Mouse (Mus musculus) midbrain, postnatal 0 days (tissue): ENCODE measurements around the gene Grcc10. TPM values are rescaled to one million over a fixed set of nuclear protein-coding genes. Genes with fewer than 3 reads are reported as not detected.

Source experiments
- ATAC-seq: fragments of 200-750 bp; cut with Nextera tagmentation; 2 replicates; pipeline ENCODE4 v1.8.0; 2017; ENCODE audit warnings: moderate number of reproducible peaks, mild to moderate bottlenecking, moderate TSS enrichment, moderate library complexity; ENCODE audit not compliant: low FRiP score
- DNase-seq: peaks from one replicate; pipeline ENCODE4 v3.0.0-alpha.2; 2015; ENCODE audit warnings: low spot score
- H3K27ac ChIP-seq: fragments of 300-500 bp; sonication (generic); 2 replicates; pipeline ENCODE4 v1.5.1; 2014; ENCODE audit warnings: low read depth, mild to moderate bottlenecking, low read length, mixed read lengths
- H3K27me3 ChIP-seq: fragments of 300-500 bp; sonication (generic); 2 replicates; pipeline ENCODE4 v1.6.1; 2014; ENCODE audit warnings: low read length, control low read depth, mixed read lengths; ENCODE audit not compliant: insufficient read depth
- H3K36me3 ChIP-seq: fragments of 300-500 bp; sonication (generic); 2 replicates; pipeline ENCODE4 v1.6.1; 2014; ENCODE audit warnings: low read length, control low read depth, mixed read lengths; ENCODE audit not compliant: insufficient read depth
- H3K4me1 ChIP-seq: fragments of 300-500 bp; sonication (generic); 2 replicates; pipeline ENCODE4 v1.6.1; 2014; ENCODE audit warnings: mild to moderate bottlenecking, control low read depth, antibody characterized with exemption, low read length, mixed read lengths; ENCODE audit not compliant: insufficient read depth
- H3K4me2 ChIP-seq: fragments of 300-500 bp; sonication (generic); 2 replicates; pipeline ENCODE4 v1.6.1; 2014; ENCODE audit warnings: low read depth, mild to moderate bottlenecking, low read length, mixed read lengths; ENCODE audit not compliant: poor library complexity, severe bottlenecking
- H3K4me3 ChIP-seq: fragments of 300-500 bp; sonication (generic); 2 replicates; pipeline ENCODE4 v1.5.1; 2014; ENCODE audit warnings: low read depth, mild to moderate bottlenecking, low read length, moderate library complexity
- H3K9ac ChIP-seq: fragments of 300-500 bp; sonication (generic); replicated peaks from 2 replicates; pipeline ENCODE4 v1.6.1; 2014; ENCODE audit warnings: mild to moderate bottlenecking, low read length, moderate library complexity, mixed read lengths; ENCODE audit not compliant: poor library complexity, severe bottlenecking
- H3K9me3 ChIP-seq: fragments of 300-500 bp; sonication (generic); 2 replicates; pipeline ENCODE4 v1.6.1; 2016; ENCODE audit warnings: low read length, control low read depth
- CTCF ChIP-seq: IDR thresholded peaks from 2 replicates; pipeline ENCODE4 v1.5.1; 2016; ENCODE audit warnings: antibody characterized with exemption, mild to moderate bottlenecking
- WGBS: fragments of 180-500 bp; shearing (Covaris S2); extraction: QIAGEN DNeasy Blood & Tissue Kit; methylation state at CpG from one replicate; pipeline ENCODE4 v1.1.7; 2014; 5-methylcytosine and 5-hydroxymethylcytosine counted together
- polyA plus RNA-seq: library from polyadenylated mRNA; unstranded; fragments of >200 nt; fragmentation: Nextera tagmentation; extraction: Ambion mirVana; gene quantifications from 2 replicates; pipeline ENCODE4 v1.2.1, GENCODE M21; 2015
- total RNA-seq: library from RNA; depleted of rRNA; stranded (reverse); fragments of >200 nt; gene quantifications from 2 replicates; pipeline ENCODE4 v1.2.3, GENCODE M21; 2014

Gene Grcc10
- total and polyA plus RNA-seq, 2 experiments from 2014 or later = 244 to 710 TPM

DNA sequence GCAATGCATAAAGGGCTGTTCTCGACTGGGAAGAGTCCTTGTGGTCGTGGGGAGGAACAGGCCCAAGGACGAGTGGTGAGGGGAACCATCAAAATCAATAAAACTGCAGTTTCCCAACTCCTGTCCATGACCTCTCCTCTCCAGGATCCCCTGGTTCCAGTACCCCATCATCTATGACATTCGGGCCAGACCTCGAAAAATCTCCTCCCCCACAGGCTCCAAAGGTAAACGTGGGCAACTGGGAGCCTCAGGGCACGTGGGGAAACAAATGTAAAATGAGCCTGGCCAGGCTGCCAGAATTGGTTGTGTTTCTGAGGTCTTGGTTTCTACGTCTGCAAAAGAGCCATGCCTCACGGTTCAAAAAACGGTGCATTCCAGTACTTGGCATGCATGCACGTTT, 28.3 kb downstream of the Grcc10 start:
- Histone ChIP-seq H3K27me3 (no peaks in the 10 kb centered on the region), H3K4me1 (peaks cover 14% of the 10 kb centered on the region; the same call in 1 of the 2 replicates), H3K4me3 (peak overlapping the region; percentile 79), H3K9me3 (no peaks in the 10 kb centered on the region), H3K27ac (peak overlapping the region; percentile 73), H3K9ac (peak overlapping the region; percentile 79), H3K36me3 (peaks cover 21% of the 10 kb centered on the region), H3K4me2 (peak overlapping the region; percentile 93)
- TF ChIP-seq CTCF = no peak
- 23% methylated on average over 11 of the region's 11 CpGs for WGBS
- DNase-seq (no peak), ATAC-seq (no peak)

DNA sequence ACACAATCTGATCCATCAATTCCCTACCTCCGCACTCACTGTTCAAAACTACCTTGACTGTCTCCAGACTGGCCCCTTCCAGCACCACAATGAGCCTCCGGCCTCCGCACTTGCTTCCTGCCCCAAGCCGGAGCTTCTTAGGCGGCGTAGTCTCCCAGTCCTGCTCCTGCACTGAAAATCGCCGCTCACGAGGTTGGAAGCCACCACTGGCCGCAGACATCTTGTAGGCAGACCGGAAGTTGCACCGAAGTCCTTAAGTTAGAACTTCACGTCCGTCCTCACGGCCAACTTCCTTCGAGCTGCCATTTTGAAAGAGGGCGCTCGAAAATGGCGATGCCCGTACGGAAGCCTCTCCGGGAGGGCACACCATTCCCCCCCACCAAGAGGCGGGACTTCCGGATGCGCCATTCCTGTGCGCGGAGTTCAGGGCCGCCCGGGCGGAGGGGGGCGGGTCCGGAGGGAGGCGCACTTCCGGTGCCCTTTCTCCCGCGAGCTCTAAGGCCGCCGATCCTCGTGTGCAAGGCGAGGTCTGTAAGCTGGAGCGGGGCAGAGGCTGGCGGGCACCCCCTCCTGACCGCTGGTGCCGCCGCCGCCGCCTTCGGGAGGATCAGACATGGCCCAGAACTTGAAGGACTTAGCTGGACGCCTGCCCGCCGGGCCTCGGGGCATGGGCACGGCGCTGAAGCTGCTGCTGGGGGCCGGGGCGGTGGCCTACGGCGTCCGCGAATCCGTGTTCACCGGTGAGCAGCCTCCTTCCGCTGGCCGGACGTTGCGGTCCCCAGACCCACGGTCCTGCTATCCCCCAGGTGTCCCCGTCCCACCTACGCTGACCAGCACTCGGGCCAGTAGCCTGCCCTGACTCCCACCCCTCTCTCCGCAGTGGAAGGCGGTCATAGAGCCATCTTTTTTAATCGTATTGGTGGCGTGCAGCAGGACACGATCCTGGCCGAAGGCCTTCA, 29.1 kb downstream of the Grcc10 start, which contains the start of the genes Emg1 and Phb2:
Gene Emg1, minus strand, starts transcription at position 355 of the 959 bp plus-strand sequence.
Gene Phb2, plus strand, starts transcription at position 513 of the 959 bp plus-strand sequence.
- TF ChIP-seq CTCF = peak; percentile 28
- Histone ChIP-seq H3K27ac (peak within 1 kb of the TSS; percentile 73), H3K27me3 (no peaks in the 10 kb centered on the region), H3K36me3 (peaks cover 25% of the 10 kb centered on the region), H3K4me3 (peak within 1 kb of the TSS; percentile 79), H3K4me2 (peak within 1 kb of the TSS; percentile 93), H3K4me1 (peaks cover 14% of the 10 kb centered on the region; the same call in 1 of the 2 replicates), H3K9me3 (no peaks in the 10 kb centered on the region), H3K9ac (peak within 1 kb of the TSS; percentile 79)
- ATAC-seq (peak; percentile 97), DNase-seq (peak; percentile 98)
- WGBS = under 1% methylated on average over 60 of the region's 76 CpGs

DNA sequence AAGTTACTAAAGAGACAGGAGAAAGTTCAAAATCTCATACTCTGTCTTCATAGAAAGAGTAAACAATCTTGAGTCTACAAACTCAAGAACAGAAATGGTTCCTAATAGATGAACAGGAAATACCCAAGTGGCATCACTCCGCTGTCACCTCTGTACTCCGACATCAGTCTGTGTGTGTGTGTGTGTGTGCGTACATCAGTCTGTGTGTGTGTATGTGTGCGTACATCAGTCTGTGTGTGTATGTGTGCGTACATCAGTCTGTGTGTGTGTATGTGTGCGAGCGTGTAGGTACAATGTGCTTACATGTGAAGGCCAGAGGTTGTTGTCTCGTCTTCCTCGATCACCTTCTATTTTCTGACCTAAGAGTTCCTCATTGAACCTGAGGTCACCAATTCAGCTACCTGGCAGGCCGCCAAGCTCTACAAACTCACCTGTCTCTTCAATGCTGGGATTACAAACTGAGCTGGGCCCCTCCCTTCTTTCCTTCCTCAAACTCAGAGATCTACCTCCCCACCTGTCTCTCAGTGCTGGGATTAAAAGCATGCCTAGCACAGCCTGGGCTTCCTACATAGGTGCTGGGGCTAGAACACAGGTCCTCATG, 32.8 kb downstream of the Grcc10 start:
- no peak overlapping the region for H3K27ac ChIP-seq
- no peak overlapping the region for H3K4me3 ChIP-seq
- H3K9me3 ChIP-seq = no peaks in the 10 kb centered on the region
- H3K4me1 ChIP-seq = peaks cover 13% of the 10 kb centered on the region; the same call in 1 of the 2 replicates
- no peak for TF ChIP-seq CTCF
- WGBS = 94% methylated on average over 10 of the region's 10 CpGs
- H3K27me3 ChIP-seq = no peaks in the 10 kb centered on the region
- DNase-seq (no peak), ATAC-seq (no peak)
- no peak overlapping the region for H3K4me2 ChIP-seq
- no peak overlapping the region for H3K9ac ChIP-seq
- H3K36me3 ChIP-seq = peaks cover 23% of the 10 kb centered on the region

DNA sequence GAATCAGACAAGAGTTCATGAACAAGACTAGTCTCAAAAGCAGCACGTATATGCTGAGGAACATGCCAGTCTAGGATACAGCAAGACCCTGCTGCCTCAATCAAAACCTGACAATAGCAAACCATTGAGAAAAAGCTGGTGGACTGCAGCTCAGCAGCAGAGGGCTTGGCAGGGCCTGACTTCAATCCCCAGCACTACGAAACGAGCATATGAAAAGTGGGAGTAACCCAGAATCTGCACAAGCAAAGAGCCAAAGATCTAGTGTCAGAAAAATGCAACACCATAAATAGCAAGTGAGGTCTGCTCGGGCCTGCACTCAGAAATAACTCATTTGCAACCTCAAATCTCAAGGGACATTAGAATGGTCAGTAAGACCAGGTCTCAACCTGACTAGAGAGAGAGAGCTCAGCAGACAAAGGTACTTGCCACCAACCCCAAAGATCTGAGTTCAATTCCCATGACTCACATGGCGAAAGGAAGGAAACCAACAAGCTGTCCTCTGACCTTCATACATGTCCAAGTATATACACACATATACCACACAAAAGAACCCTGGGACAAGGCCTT, 35.0 kb downstream of the Grcc10 start:
- Histone ChIP-seq H3K9me3 (no peaks in the 10 kb centered on the region), H3K4me2 (no peak overlapping the region), H3K27me3 (no peaks in the 10 kb centered on the region), H3K9ac (no peak overlapping the region), H3K27ac (no peak overlapping the region), H3K36me3 (peaks cover 37% of the 10 kb centered on the region), H3K4me1 (peaks cover 6% of the 10 kb centered on the region; the same call in 1 of the 2 replicates), H3K4me3 (no peak overlapping the region)
- TF ChIP-seq CTCF = no peak
- WGBS = 88% methylated on average over 5 of the region's 5 CpGs
- DNase-seq (no peak), ATAC-seq (no peak)

DNA sequence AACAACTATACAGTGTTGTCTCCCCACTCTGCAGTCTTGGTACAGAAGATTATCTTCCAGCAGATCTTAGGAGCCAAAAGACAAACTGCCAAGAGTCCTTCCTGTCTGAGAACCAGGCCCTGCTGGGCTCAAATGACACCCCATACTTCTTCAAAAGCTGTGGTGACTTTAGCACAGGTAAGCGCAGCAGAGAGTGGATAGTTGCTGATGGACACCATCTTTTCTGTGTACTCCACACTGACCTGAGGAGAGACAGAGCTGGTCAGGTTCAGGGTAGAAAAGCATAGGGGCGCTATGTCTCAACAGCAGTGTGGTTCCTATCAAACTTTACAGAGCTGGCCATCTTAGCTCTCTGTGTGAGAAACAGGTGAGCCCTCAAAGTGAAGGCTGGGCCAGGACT, 36.8 kb downstream of the Grcc10 start:
- Histone ChIP-seq H3K4me1 (no peaks in the 10 kb centered on the region), H3K36me3 (peaks cover 44% of the 10 kb centered on the region), H3K27me3 (no peaks in the 10 kb centered on the region), H3K27ac (no peak overlapping the region), H3K4me3 (no peak overlapping the region), H3K9me3 (no peaks in the 10 kb centered on the region), H3K4me2 (no peak overlapping the region), H3K9ac (no peak overlapping the region)
- TF ChIP-seq CTCF = no peak
- ATAC-seq (no peak), DNase-seq (no peak)
- WGBS = 95% methylated on average over 2 of the region's 2 CpGs
